Mouse (Mus musculus) myocyte (in vitro differentiated cells): Measurements from ENCODE around the gene Ranbp17. TPM values are rescaled to one million over a fixed set of nuclear protein-coding genes. Genes with fewer than 3 reads are reported as not detected.

Experiments used
- H3K27me3 ChIP-seq: one replicate; pipeline ENCODE4 v1.6.1; 2011; ENCODE audit not compliant: control insufficient read depth, insufficient read depth, insufficient read length
- H3K36me3 ChIP-seq: one replicate; pipeline ENCODE4 v1.6.1; 2011; ENCODE audit not compliant: control insufficient read depth, insufficient read depth
- H3K4me2 ChIP-seq: one replicate; pipeline ENCODE4 v1.6.1; 2011; ENCODE audit warnings: low read depth, control low read depth
- H3K4me3 ChIP-seq: one replicate; pipeline ENCODE4 v1.5.1; 2011; ENCODE audit warnings: mild to moderate bottlenecking, control low read depth, moderate library complexity
- H3K79me2 ChIP-seq: one replicate; pipeline ENCODE4 v1.6.1; 2011; ENCODE audit not compliant: control insufficient read depth, insufficient read depth
- H3ac ChIP-seq: one replicate; pipeline ENCODE4 v1.6.1; 2011; ENCODE audit not compliant: control insufficient read depth, insufficient read length
- CEBPB ChIP-seq: IDR thresholded peaks from 2 replicates; pipeline ENCODE4 v1.6.1; 2011; ENCODE audit warnings: mild to moderate bottlenecking, moderate library complexity; ENCODE audit not compliant: poor library complexity, insufficient read depth, severe bottlenecking
- E2F4 ChIP-seq: IDR thresholded peaks from one replicate; pipeline ENCODE4 v1.6.1; 2011; ENCODE audit warnings: mild to moderate bottlenecking, control low read depth, moderate library complexity; ENCODE audit not compliant: insufficient read depth
- MAX ChIP-seq: IDR thresholded peaks from one replicate; pipeline ENCODE4 v1.6.1; 2011; ENCODE audit warnings: low read depth, mild to moderate bottlenecking, control low read depth
- MYOD1 ChIP-seq, 3 experiments: IDR thresholded peaks; one replicate each; pipeline ENCODE4 v1.6.1; 2011; ENCODE audit warnings: control low read depth in 2 of 3, low read depth in 2 of 3, mild to moderate bottlenecking in 2 of 3, moderate library complexity in 1 of 3; ENCODE audit not compliant: insufficient read length in 2 of 3, control insufficient read depth in 1 of 3
- MYOG ChIP-seq, 3 experiments: IDR thresholded peaks; one replicate each; pipeline ENCODE4 v1.6.1; 2011; ENCODE audit warnings: control low read depth in 2 of 3, low read depth in 2 of 3, mild to moderate bottlenecking in 2 of 3; ENCODE audit not compliant: insufficient read length in 2 of 3, control insufficient read depth in 1 of 3, insufficient read depth in 1 of 3
- POLR2A ChIP-seq: IDR thresholded peaks from one replicate; pipeline ENCODE4 v1.6.1; 2011; ENCODE audit warnings: low read depth, mild to moderate bottlenecking, control low read depth, moderate library complexity; ENCODE audit not compliant: insufficient read length
- POLR2AphosphoS2 ChIP-seq: IDR thresholded peaks from one replicate; pipeline ENCODE4 v1.6.1; 2011; ENCODE audit warnings: low read depth, control low read depth; ENCODE audit not compliant: insufficient read length
- REST ChIP-seq: IDR thresholded peaks from one replicate; pipeline ENCODE4 v1.6.1; 2011; ENCODE audit warnings: mild to moderate bottlenecking, control low read depth, moderate library complexity; ENCODE audit not compliant: insufficient read depth, insufficient read length
- SRF ChIP-seq: IDR thresholded peaks from one replicate; pipeline ENCODE4 v1.6.1; 2011; ENCODE audit warnings: low read depth; ENCODE audit not compliant: control insufficient read depth, insufficient read length
- TCF12 ChIP-seq: IDR thresholded peaks from one replicate; pipeline ENCODE4 v1.6.1; 2011; ENCODE audit warnings: mild to moderate bottlenecking, control low read depth; ENCODE audit not compliant: poor library complexity, insufficient read depth, severe bottlenecking
- TCF3 ChIP-seq: IDR thresholded peaks from one replicate; pipeline ENCODE4 v1.6.1; 2011; ENCODE audit warnings: low read depth, control low read depth; ENCODE audit not compliant: insufficient read length
- USF1 ChIP-seq: IDR thresholded peaks from one replicate; pipeline ENCODE4 v1.6.1; 2011; ENCODE audit warnings: low read depth, mild to moderate bottlenecking, control low read depth, moderate library complexity
- polyA plus RNA-seq: library from polyadenylated mRNA; unstranded; fragments of >200 nt; fragmentation: generic; extraction: Trizol; gene quantifications from one replicate; pipeline ENCODE4 v1.2.1, GENCODE M21; 2012; ENCODE audit warnings: missing spikeins

Gene Ranbp17
- polyA plus RNA-seq, 1 experiment: not detected

DNA sequence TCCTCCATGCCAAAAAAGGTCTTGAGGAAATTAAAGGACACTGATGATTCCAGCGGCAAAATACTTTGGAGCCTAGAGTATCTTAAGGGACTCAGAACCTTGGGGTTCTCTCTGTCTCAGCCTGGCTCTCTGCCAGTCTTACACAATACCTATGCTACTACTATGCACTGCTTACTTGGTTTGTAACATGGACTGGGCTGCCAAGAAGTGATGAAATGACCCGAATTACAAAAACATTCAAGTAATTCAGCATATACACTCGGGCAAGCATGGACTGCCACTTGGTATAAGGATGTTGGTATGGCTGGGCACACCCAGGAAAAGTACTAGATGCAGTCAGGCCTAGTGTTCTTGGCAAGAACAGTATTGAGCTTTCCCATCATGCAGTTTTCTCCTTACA is 114.8 kb downstream of the Ranbp17 start:
- Histone ChIP-seq H3K36me3 (no peaks in the 10 kb centered on the region), H3K4me2 (no peak overlapping the region), H3K4me3 (no peak overlapping the region), H3K27me3 (no peaks in the 10 kb centered on the region), H3ac (no peak overlapping the region), H3K79me2 (no peaks in the 10 kb centered on the region)
- TF ChIP-seq MYOG (IDR thresholded peaks at IDR 0.05; ENCODE audit: control insufficient read depth in 1 of 3, insufficient read depth in 1 of 3, insufficient read length in 2 of 3, low read depth in 2 of 3) (no peak), POLR2A (no peak), TCF3 (no peak)

DNA sequence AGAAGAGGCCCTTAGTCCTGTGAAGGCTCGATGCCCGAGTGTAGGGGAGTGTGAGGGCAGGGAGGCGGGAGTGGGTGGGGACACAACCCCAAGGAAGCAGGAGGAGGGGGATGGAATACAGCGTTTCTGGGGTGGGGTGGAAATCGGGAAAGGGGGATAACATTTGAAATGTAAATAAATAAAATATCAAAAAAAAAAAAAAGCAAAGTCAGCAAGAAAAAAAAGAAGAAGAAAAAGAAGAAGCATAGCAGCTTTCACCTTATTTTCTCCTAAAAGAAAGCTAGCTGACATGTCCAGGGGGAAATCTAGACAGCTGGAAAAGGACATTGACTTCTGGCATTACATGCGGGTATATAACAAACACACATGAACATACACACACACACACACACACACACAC is 117.3 kb downstream of the Ranbp17 start:
- TF ChIP-seq POLR2AphosphoS2 (no peak), E2F4 (no peak), POLR2A (no peak), TCF12 (no peak), CEBPB (no peak), MAX (no peak), TCF3 (no peak), REST (no peak), MYOD1 (IDR thresholded peaks at IDR 0.05; ENCODE audit: control insufficient read depth in 1 of 3, insufficient read length in 2 of 3, low read depth in 2 of 3) (no peak), MYOG (IDR thresholded peaks at IDR 0.05; ENCODE audit: control insufficient read depth in 1 of 3, insufficient read depth in 1 of 3, insufficient read length in 2 of 3, low read depth in 2 of 3) (no peak), SRF (no peak), USF1 (no peak)
- no peaks in the 10 kb centered on the region for H3K36me3 ChIP-seq
- H3K4me3 ChIP-seq: no peak overlapping the region
- H3K79me2 ChIP-seq: no peaks in the 10 kb centered on the region
- H3K27me3 ChIP-seq: no peaks in the 10 kb centered on the region
- H3ac ChIP-seq: no peak overlapping the region
- H3K4me2 ChIP-seq: no peak overlapping the region

DNA sequence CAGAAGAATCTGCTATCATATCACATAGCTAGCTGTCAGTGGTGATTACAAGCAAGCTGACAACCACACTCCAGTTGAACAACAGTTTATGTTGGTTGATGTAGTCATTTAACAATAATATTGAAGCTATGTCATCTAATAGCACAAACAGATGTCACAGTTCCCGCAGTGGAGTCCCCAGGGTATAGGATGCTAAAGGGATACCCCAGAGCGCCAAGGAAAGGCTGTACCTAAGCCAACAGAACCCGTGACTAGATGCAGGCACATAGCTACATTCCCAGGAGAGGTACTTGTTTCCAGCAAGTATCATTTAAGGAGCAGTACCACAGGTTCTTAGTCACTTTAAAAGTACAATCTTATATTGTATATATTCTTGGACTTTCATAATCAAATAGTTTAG is 119.5 kb downstream of the Ranbp17 start:
- no peak for TF ChIP-seq POLR2AphosphoS2
- TF ChIP-seq REST: no peak
- no peak for TF ChIP-seq TCF12
- TF ChIP-seq MAX: no peak
- TF ChIP-seq USF1: no peak
- TF ChIP-seq TCF3: no peak
- no peak for TF ChIP-seq MYOG (IDR thresholded peaks at IDR 0.05; ENCODE audit: control insufficient read depth in 1 of 3, insufficient read depth in 1 of 3, insufficient read length in 2 of 3, low read depth in 2 of 3)
- no peak for TF ChIP-seq CEBPB
- TF ChIP-seq E2F4: no peak
- TF ChIP-seq SRF: no peak
- no peak for TF ChIP-seq MYOD1 (IDR thresholded peaks at IDR 0.05; ENCODE audit: control insufficient read depth in 1 of 3, insufficient read length in 2 of 3, low read depth in 2 of 3)
- no peak for TF ChIP-seq POLR2A
- H3K79me2 ChIP-seq: no peaks in the 10 kb centered on the region
- no peaks in the 10 kb centered on the region for H3K36me3 ChIP-seq
- no peak overlapping the region for H3ac ChIP-seq
- H3K4me2 ChIP-seq: no peak overlapping the region
- no peak overlapping the region for H3K4me3 ChIP-seq
- no peaks in the 10 kb centered on the region for H3K27me3 ChIP-seq

- TF ChIP-seq MAX (no peak), POLR2A (no peak), TCF12 (no peak), SRF (no peak), TCF3 (no peak), E2F4 (no peak), POLR2AphosphoS2 (no peak), CEBPB (no peak)
- H3K4me2 ChIP-seq: no peak overlapping the region
- no peaks in the 10 kb centered on the region for H3K36me3 ChIP-seq
Measured at GRCm38 (mm10) chr11:33388685-33389084, 124.9 kb downstream of the Ranbp17 start.

GRCm38 (mm10) chr11:33361867-33362266 is 151.7 kb downstream of the Ranbp17 start:
- no peaks in the 10 kb centered on the region for H3K79me2 ChIP-seq
- H3K27me3 ChIP-seq: no peaks in the 10 kb centered on the region
- H3K4me3 ChIP-seq: no peak overlapping the region
- H3ac ChIP-seq: no peak overlapping the region
- TF ChIP-seq CEBPB: no peak
- TF ChIP-seq TCF12: no peak
- TF ChIP-seq TCF3: no peak
- no peak for TF ChIP-seq POLR2A
- TF ChIP-seq USF1: no peak
- no peak for TF ChIP-seq POLR2AphosphoS2
- no peak for TF ChIP-seq REST
- TF ChIP-seq E2F4: no peak
- TF ChIP-seq MYOG (IDR thresholded peaks at IDR 0.05; ENCODE audit: control insufficient read depth in 1 of 3, insufficient read depth in 1 of 3, insufficient read length in 2 of 3, low read depth in 2 of 3): no peak
- H3K36me3 ChIP-seq: no peaks in the 10 kb centered on the region
- no peak overlapping the region for H3K4me2 ChIP-seq

More at GRCm38 (mm10) chr11:33388685-33389084, 124.9 kb downstream of the Ranbp17 start:
- no peak overlapping the region for H3K4me3 ChIP-seq
- H3ac ChIP-seq: no peak overlapping the region
- H3K27me3 ChIP-seq: no peaks in the 10 kb centered on the region
- H3K79me2 ChIP-seq: no peaks in the 10 kb centered on the region
